Mouse (Mus musculus) hindbrain, embryonic 12.5 days (tissue): ENCODE measurements around the gene Pnkp. TPM values are rescaled to one million over a fixed set of nuclear protein-coding genes. Genes with fewer than 3 reads are reported as not detected.

Source experiments
- ATAC-seq: fragments of 200-750 bp; cut with Nextera tagmentation; 2 replicates; pipeline ENCODE4 v1.8.0; 2017; ENCODE audit warnings: moderate TSS enrichment; ENCODE audit not compliant: low FRiP score
- H3K27ac ChIP-seq: fragments of 300-500 bp; sonication (generic); 2 replicates; pipeline ENCODE4 v1.5.1; 2016; ENCODE audit warnings: mild to moderate bottlenecking
- H3K27me3 ChIP-seq: fragments of 300-500 bp; sonication (generic); 2 replicates; pipeline ENCODE4 v1.6.1; 2016; ENCODE audit warnings: mild to moderate bottlenecking
- H3K36me3 ChIP-seq: fragments of 300-500 bp; sonication (generic); 2 replicates; pipeline ENCODE4 v1.6.1; 2016; ENCODE audit warnings: mild to moderate bottlenecking
- H3K4me1 ChIP-seq: fragments of 300-500 bp; sonication (generic); 2 replicates; pipeline ENCODE4 v1.6.1; 2016
- H3K4me2 ChIP-seq: fragments of 300-500 bp; sonication (generic); replicated peaks from 2 replicates; pipeline ENCODE4 v1.6.1; 2016; ENCODE audit warnings: mild to moderate bottlenecking
- H3K4me3 ChIP-seq: fragments of 300-500 bp; sonication (generic); 2 replicates; pipeline ENCODE4 v1.5.1; 2016; ENCODE audit warnings: mild to moderate bottlenecking
- H3K9ac ChIP-seq: fragments of 300-500 bp; sonication (generic); 2 replicates; pipeline ENCODE4 v1.6.1; 2016; ENCODE audit warnings: mild to moderate bottlenecking, moderate library complexity
- H3K9me3 ChIP-seq: fragments of 300-500 bp; sonication (generic); replicated peaks from 2 replicates; pipeline ENCODE4 v1.6.1; 2016; ENCODE audit warnings: mild to moderate bottlenecking
- WGBS: fragments of 180-500 bp; shearing (Covaris S2); methylation state at CpG from one replicate; pipeline ENCODE4 v1.1.7; 2016; 5-methylcytosine and 5-hydroxymethylcytosine counted together
- polyA plus RNA-seq: library from polyadenylated mRNA; unstranded; fragments of >200 nt; fragmentation: Nextera tagmentation; extraction: Ambion mirVana; gene quantifications from 2 replicates; pipeline ENCODE4 v1.2.1, GENCODE M21; 2016

The Pnkp gene
- polyA plus RNA-seq, 1 experiment from 2014 or later: 35.1 TPM

DNA sequence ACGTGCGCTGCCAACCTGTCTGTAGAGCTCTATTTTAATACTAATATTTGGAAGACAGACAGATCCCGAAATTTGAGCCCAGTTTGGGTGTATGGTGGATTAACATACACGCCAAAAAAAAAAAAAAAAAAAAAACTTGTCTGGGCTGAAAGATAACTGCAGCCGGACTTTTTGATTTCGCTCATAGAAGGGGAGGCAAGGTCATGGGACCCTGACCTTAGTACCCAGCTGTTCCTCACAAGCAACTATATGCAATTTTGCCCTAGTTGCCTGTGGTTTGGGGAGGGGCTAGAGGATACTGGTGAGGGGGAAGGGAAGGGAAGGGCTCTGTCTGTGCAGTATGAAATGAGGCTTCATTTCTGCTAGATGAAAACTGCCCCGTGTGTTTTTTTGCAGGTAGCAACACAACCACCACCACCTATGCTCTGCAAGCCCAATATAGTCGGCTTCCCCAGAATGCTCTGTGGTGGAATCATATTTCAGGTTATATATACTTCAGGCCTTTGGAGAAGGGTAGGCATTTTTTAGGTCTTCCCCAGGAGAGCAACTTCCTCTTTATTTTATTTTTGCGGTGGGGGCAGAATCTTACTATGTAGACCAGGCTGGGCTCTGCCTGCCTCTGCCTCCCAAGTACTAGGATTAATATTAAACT, 548 bp upstream of the Pnkp start:
- peak overlapping the region; percentile 92; the same call in 1 of the 2 replicates for H3K9ac ChIP-seq
- H3K4me2 ChIP-seq: peak overlapping the region; percentile 93

GRCm38 (mm10) chr7:44857905-44858304, 966 bp downstream of the Pnkp start:
- H3K4me3 ChIP-seq: peak overlapping the region; percentile 68
- peaks cover 24% of the 10 kb centered on the region for H3K36me3 ChIP-seq
- no peaks in the 10 kb centered on the region for H3K27me3 ChIP-seq
- H3K27ac ChIP-seq: peak overlapping the region; percentile 92
- no peaks in the 10 kb centered on the region for H3K9me3 ChIP-seq
- H3K4me2 ChIP-seq: peak overlapping the region; percentile 93
- peaks cover 48% of the 10 kb centered on the region for H3K4me1 ChIP-seq
- H3K9ac ChIP-seq: peak overlapping the region; percentile 92
- no peak for ATAC-seq
- WGBS: 30% methylated on average over 8 of the region's 8 CpGs

More for the DNA sequence above, 548 bp upstream of the Pnkp start:
- Histone ChIP-seq H3K4me3 (peak overlapping the region; percentile 68), H3K27me3 (no peaks in the 10 kb centered on the region), H3K36me3 (peaks cover 13% of the 10 kb centered on the region), H3K4me1 (peaks cover 52% of the 10 kb centered on the region), H3K9me3 (no peaks in the 10 kb centered on the region), H3K27ac (peak overlapping the region; percentile 92)
- no peak for ATAC-seq
- 64% methylated on average over 9 of the region's 9 CpGs for WGBS

DNA sequence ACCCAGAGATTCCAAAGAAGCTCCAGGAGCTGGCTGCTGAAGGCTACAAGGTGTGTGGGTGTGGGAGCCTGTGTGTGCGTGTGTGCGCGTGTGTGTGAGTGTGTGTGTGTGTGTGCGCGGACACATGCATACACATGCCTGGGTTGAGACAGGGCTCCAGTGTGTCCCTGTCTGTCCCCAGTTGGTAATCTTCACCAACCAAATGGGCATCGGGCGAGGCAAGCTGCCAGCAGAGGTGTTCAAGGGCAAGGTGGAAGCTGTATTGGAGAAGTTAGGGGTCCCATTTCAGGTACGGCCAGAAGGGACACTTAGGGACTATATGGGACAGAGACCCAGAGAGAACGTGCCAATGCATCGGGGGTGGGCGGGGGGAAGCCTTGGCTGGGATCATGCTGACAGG, 3.0 kb downstream of the Pnkp start:
- H3K27ac ChIP-seq: no peak overlapping the region
- no peaks in the 10 kb centered on the region for H3K27me3 ChIP-seq
- H3K9ac ChIP-seq: no peak overlapping the region
- no peak overlapping the region for H3K4me2 ChIP-seq
- H3K4me3 ChIP-seq: 0 out of 2 replicates have a peak overlapping the region, but pooled peaks have one; percentile 2
- peaks cover 43% of the 10 kb centered on the region for H3K36me3 ChIP-seq
- ATAC-seq: no peak
- H3K4me1 ChIP-seq: peaks cover 34% of the 10 kb centered on the region
- 92% methylated on average over 11 of the region's 11 CpGs for WGBS
- H3K9me3 ChIP-seq: no peaks in the 10 kb centered on the region

DNA sequence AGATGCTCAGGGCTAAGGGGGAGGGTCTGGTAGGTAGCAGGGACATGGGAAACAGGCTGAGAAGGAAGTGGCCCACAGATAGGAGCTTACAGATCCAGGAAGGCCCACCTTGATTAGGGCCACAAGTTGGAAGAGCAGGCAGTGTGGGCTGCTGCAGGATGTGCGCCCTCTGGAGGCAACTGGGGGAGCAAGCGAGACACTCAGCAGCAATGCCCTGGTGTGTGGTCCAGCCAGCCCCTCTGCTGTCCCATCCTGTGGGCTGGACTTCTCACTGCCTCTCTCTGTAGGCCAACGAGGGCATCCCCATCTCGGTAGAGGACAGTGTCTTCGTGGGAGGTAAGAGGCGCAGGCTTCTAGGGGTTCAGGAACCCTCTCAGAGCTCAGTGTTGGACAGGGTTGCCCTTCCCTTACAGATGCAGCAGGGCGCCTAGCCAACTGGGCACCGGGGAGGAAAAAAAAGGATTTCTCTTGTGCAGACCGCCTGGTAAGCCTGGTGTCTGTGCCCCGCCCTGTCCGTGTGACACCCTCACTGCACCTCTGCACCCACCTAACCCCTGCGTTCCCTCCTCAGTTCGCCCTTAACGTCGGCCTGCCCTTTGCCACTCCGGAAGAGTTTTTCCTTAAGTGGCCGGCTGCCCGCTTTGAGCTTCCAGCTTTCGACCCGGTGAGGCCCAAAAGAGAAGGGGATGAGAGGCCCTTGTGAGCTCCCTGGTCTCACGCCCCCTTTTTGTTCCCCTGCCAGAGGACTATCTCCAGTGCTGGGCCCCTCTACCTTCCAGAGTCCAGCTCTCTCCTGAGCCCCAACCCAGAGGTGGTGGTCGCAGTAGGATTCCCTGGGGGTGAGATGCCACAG, 3.9 kb downstream of the Pnkp start:
- Histone ChIP-seq H3K27me3 (no peaks in the 10 kb centered on the region), H3K4me1 (peaks cover 38% of the 10 kb centered on the region), H3K4me2 (no peak overlapping the region; the same call in 1 of the 2 replicates), H3K27ac (peak overlapping the region; percentile 44), H3K9me3 (no peaks in the 10 kb centered on the region), H3K36me3 (peaks cover 52% of the 10 kb centered on the region), H3K4me3 (peak overlapping the region; percentile 2), H3K9ac (no peak overlapping the region)
- 57% methylated on average over 22 of the region's 22 CpGs for WGBS
- ATAC-seq: 0 out of 2 replicates have a peak, but pooled peaks have one; percentile 21

- Histone ChIP-seq H3K4me2 (no peak overlapping the region), H3K27me3 (no peaks in the 10 kb centered on the region), H3K27ac (peak overlapping the region; percentile 44; the same call in 1 of the 2 replicates), H3K4me1 (peaks cover 42% of the 10 kb centered on the region), H3K9ac (no peak overlapping the region), H3K4me3 (no peak overlapping the region), H3K9me3 (no peaks in the 10 kb centered on the region), H3K36me3 (peaks cover 58% of the 10 kb centered on the region)
- ATAC-seq: no peak
- 78% methylated on average over 14 of the region's 14 CpGs for WGBS
Measured at GRCm38 (mm10) chr7:44861429-44861816, 4.5 kb downstream of the Pnkp start.

GRCm38 (mm10) chr7:44862434-44862833, 5.5 kb downstream of the Pnkp start:
- Histone ChIP-seq H3K4me2 (no peak overlapping the region), H3K9ac (no peak overlapping the region), H3K27me3 (no peaks in the 10 kb centered on the region), H3K4me1 (peaks cover 50% of the 10 kb centered on the region), H3K9me3 (no peaks in the 10 kb centered on the region), H3K27ac (no peak overlapping the region), H3K36me3 (peaks cover 64% of the 10 kb centered on the region), H3K4me3 (no peak overlapping the region)
- ATAC-seq: no peak
- WGBS: 93% methylated on average over 8 of the region's 8 CpGs

DNA sequence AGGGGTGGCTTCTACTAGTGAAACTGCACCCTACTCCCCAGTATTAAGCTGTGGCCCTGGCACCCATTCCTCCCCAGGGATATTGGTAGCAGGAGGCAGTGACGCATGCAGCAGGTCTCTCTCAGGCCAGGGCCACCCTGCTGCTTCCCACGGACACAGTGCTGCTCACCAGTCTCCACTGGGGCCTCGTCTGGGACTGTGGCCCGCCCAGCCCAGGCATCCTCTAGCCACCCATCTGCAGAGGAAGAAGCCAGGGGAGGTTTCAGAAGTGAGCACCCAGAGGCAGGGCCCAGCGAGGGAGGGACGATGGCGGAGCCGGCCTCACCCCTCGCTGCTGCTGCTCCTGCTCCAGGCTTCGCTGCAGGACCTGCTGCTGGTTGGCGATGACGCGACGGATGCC, 6.3 kb downstream of the Pnkp start:
- no peak overlapping the region for H3K4me2 ChIP-seq
- H3K9ac ChIP-seq: no peak overlapping the region
- WGBS: 93% methylated on average over 14 of the region's 14 CpGs
- no peaks in the 10 kb centered on the region for H3K9me3 ChIP-seq
- H3K4me1 ChIP-seq: peaks cover 52% of the 10 kb centered on the region
- no peak overlapping the region for H3K4me3 ChIP-seq
- peaks cover 64% of the 10 kb centered on the region for H3K36me3 ChIP-seq
- H3K27me3 ChIP-seq: no peaks in the 10 kb centered on the region
- ATAC-seq: no peak
- no peak overlapping the region for H3K27ac ChIP-seq

DNA sequence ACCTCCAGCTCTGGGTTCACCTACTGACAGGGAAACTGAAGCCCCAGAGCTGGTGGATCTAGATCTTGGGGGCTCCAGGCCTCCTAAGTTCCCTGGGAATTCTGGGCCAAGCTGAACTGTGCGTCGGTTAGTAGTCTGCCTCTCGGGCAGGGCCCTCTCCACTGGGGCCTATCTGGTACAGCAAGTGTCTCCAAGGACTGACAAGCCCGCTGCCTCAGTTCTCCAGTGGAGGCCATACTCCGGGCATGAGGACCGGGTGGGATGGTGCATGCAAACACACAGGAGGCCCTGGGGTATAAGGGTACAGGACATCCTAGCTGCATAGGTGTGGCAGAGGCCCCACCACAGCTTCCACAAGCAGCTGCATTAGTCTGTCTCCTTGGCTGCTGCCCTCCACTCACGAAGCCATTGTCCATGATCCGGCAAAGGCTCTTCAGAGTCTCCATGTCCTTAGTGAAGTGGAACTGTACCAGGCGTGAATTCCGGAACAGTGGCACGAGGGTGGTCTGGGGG, 7.1 kb downstream of the Pnkp start:
- H3K4me1 ChIP-seq: peaks cover 49% of the 10 kb centered on the region

DNA sequence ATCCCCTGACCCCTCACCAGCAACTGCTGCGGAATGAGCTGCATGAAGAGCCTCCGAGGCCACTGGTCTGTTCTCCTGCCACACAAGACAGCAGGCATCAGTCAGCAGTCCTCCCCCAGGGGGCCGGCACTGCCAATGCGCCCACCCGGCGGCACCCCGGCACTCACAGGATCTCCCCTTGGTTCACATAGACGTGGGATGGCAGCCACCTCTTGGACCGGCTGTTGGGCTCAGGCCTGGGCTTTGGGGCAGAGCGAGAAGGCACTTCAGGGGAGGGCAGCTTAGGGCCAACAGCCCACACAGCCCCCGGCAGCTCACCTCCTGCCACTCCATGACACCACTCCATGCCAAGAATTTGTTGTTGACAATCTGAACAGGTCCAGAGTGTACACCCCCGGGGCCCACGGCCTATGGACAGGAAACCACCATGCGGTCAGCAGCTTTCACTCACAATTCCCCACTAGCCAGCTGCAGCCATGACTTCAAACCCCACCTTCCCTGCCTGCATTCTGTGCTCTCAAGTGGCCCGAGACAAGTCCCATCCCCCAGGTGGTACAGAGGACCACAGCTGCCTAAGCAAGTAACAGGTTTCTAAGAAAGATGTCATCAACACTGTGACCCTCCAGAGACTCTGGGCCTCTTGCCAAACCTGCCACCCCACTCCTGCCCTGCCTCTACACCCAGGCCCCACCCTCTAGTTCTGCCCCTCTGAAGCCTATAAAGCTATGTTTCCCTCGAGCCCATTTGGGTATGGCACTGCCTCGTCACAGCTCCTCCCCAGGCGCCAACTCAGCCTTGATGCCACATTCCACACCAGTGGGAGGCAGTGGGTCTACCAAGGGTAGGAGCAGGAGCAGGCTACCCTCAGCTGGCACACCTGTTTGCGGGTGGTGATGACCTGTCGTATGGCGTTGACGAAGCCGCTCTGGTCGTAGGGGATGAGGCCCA, 7.9 kb downstream of the Pnkp start:
- 89% methylated on average over 24 of the region's 24 CpGs for WGBS
- H3K9me3 ChIP-seq: no peaks in the 10 kb centered on the region
- peaks cover 60% of the 10 kb centered on the region for H3K36me3 ChIP-seq
- H3K27ac ChIP-seq: no peak overlapping the region
- H3K27me3 ChIP-seq: no peaks in the 10 kb centered on the region
- peaks cover 49% of the 10 kb centered on the region for H3K4me1 ChIP-seq
- no peak overlapping the region for H3K4me2 ChIP-seq
- H3K9ac ChIP-seq: no peak overlapping the region
- ATAC-seq: no peak
- no peak overlapping the region for H3K4me3 ChIP-seq

More for the DNA sequence above, 7.1 kb downstream of the Pnkp start:
- no peak overlapping the region for H3K4me2 ChIP-seq
- H3K9ac ChIP-seq: no peak overlapping the region
- H3K36me3 ChIP-seq: peaks cover 64% of the 10 kb centered on the region
- no peak overlapping the region for H3K4me3 ChIP-seq
- H3K9me3 ChIP-seq: no peaks in the 10 kb centered on the region
- no peak for ATAC-seq
- no peaks in the 10 kb centered on the region for H3K27me3 ChIP-seq
- H3K27ac ChIP-seq: no peak overlapping the region
- 88% methylated on average over 11 of the region's 11 CpGs for WGBS

- H3K4me2 ChIP-seq: peak overlapping the region; percentile 98
- peak overlapping the region; percentile 99 for H3K9ac ChIP-seq
- H3K9me3 ChIP-seq: no peaks in the 10 kb centered on the region
- ATAC-seq: no peak
- H3K4me3 ChIP-seq: peak overlapping the region; percentile 2
- H3K27ac ChIP-seq: no peak overlapping the region
- peaks cover 56% of the 10 kb centered on the region for H3K36me3 ChIP-seq
- no peaks in the 10 kb centered on the region for H3K27me3 ChIP-seq
- WGBS: 64% methylated on average over 15 of the region's 15 CpGs
- peaks cover 52% of the 10 kb centered on the region for H3K4me1 ChIP-seq
Measured at GRCm38 (mm10) chr7:44866276-44867009, 9.5 kb downstream of the Pnkp start.

- Histone ChIP-seq H3K9ac (peak overlapping the region; percentile 99), H3K4me1 (peaks cover 53% of the 10 kb centered on the region), H3K27ac (no peak overlapping the region), H3K4me2 (peak overlapping the region; percentile 98), H3K9me3 (no peaks in the 10 kb centered on the region), H3K4me3 (peak overlapping the region; percentile 97), H3K36me3 (peaks cover 48% of the 10 kb centered on the region), H3K27me3 (no peaks in the 10 kb centered on the region)
- no peak for ATAC-seq
- 78% methylated on average over 19 of the region's 19 CpGs for WGBS
Measured at GRCm38 (mm10) chr7:44867010-44867702, 10.2 kb downstream of the Pnkp start.
